Mouse (Mus musculus): ENCODE data around the gene Triobp. TPM values are rescaled to one million over a fixed set of nuclear protein-coding genes. Genes with fewer than 3 reads are reported as not detected.

Triobp gene
- total and polyA plus RNA-seq, 3 experiments = 22.0 to 30.9 (median 24.4) TPM

DNA sequence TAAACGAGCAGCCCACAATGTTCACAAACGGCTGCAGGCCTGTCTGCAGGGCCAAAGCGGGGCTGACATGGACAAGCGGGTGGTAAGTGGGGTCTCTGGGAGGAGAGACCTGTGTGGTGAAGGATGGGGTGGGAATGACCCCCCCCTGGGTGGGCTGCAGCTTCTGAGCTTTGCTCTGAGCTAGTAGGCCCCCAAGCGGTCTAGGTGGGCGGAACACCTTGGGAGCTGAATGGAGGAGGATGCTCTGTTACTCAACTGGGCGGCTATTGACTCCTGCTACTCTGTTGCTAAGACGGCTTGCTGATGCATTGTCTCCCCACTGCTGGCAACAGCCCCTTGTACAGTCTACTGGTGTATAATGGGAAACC lies 46.1 kb upstream of the Triobp start:
- H3K36me3 ChIP-seq (ENCODE audit: control insufficient read depth, insufficient read depth, low read length) = no peaks in the 10 kb centered on the region
- TF ChIP-seq POLR2A (IDR thresholded peaks at IDR 0.05; ENCODE audit: insufficient read depth, low read depth, low read length) = no peak
- no peak for TF ChIP-seq CTCF (IDR thresholded peaks at IDR 0.05)
- no peak for TF ChIP-seq EP300 (IDR thresholded peaks at IDR 0.05; ENCODE audit: insufficient read depth, low read depth, low read length)
- no peak for DNase-seq
- intact Hi-C loops (cut with DNase I) = no loop called here
- no peak overlapping the region for H3K27ac ChIP-seq
- peaks cover 4% of the 10 kb centered on the region for H3K4me1 ChIP-seq (ENCODE audit: control insufficient read depth, insufficient read depth, low read length)
- H3K4me3 ChIP-seq = no peak overlapping the region
- H3K79me2 ChIP-seq (replicated peaks; ENCODE audit: control insufficient read depth, insufficient read depth, low read length) = no peaks in the 10 kb centered on the region
- no peaks in the 10 kb centered on the region for H3K27me3 ChIP-seq (ENCODE audit: control insufficient read depth, insufficient read depth, low read length)
- WGBS = 83% methylated on average over 8 of the region's 8 CpGs
- no peak overlapping the region for H3K9ac ChIP-seq (ENCODE audit: low read depth, low read length)

- peak; percentile 78 to 80 for DNase-seq
- peak; percentile 57; the same call in 1 of the 2 replicates for TF ChIP-seq EP300 (IDR thresholded peaks at IDR 0.05; ENCODE audit: insufficient read depth, low read depth, low read length)
- TF ChIP-seq POLR2A (IDR thresholded peaks at IDR 0.05; ENCODE audit: insufficient read depth, low read depth, low read length) = no peak
- TF ChIP-seq CTCF (IDR thresholded peaks at IDR 0.05) = peak; percentile 97
- no peak overlapping the region; the same call in 1 of the 2 replicates for H3K27ac ChIP-seq
- peaks cover 4% of the 10 kb centered on the region for H3K4me1 ChIP-seq (ENCODE audit: control insufficient read depth, insufficient read depth, low read length)
- WGBS = 5% methylated on average over 2 of the region's 2 CpGs
- intact Hi-C loops (cut with DNase I) = no loop called here
- no peaks in the 10 kb centered on the region for H3K79me2 ChIP-seq (replicated peaks; ENCODE audit: control insufficient read depth, insufficient read depth, low read length)
- no peaks in the 10 kb centered on the region for H3K36me3 ChIP-seq (ENCODE audit: control insufficient read depth, insufficient read depth, low read length)
- peak overlapping the region; percentile 45 for H3K9ac ChIP-seq (ENCODE audit: low read depth, low read length)
- H3K4me3 ChIP-seq = no peak overlapping the region
- no peaks in the 10 kb centered on the region for H3K27me3 ChIP-seq (ENCODE audit: control insufficient read depth, insufficient read depth, low read length)
Measured at GRCm38 (mm10) chr15:78903243-78903642, 44.3 kb upstream of the Triobp start.

GRCm38 (mm10) chr15:78908399-78908798 lies 39.1 kb upstream of the Triobp start:
- H3K9ac ChIP-seq (ENCODE audit: low read depth, low read length) = no peak overlapping the region
- H3K4me1 ChIP-seq (ENCODE audit: control insufficient read depth, insufficient read depth, low read length) = peaks cover 2% of the 10 kb centered on the region
- H3K4me3 ChIP-seq = no peak overlapping the region
- H3K27ac ChIP-seq = no peak overlapping the region
- no peaks in the 10 kb centered on the region for H3K79me2 ChIP-seq (replicated peaks; ENCODE audit: control insufficient read depth, insufficient read depth, low read length)
- H3K27me3 ChIP-seq (ENCODE audit: control insufficient read depth, insufficient read depth, low read length) = no peaks in the 10 kb centered on the region
- H3K36me3 ChIP-seq (ENCODE audit: control insufficient read depth, insufficient read depth, low read length) = no peaks in the 10 kb centered on the region
- no peak for TF ChIP-seq EP300 (IDR thresholded peaks at IDR 0.05; ENCODE audit: insufficient read depth, low read depth, low read length)
- no peak for DNase-seq
- WGBS = 88% methylated on average over 7 of the region's 7 CpGs
- intact Hi-C loops (cut with DNase I) = no loop called here

GRCm38 (mm10) chr15:78908982-78909381 lies 38.5 kb upstream of the Triobp start:
- no peak overlapping the region for H3K9ac ChIP-seq (ENCODE audit: low read depth, low read length)
- H3K36me3 ChIP-seq (ENCODE audit: control insufficient read depth, insufficient read depth, low read length) = no peaks in the 10 kb centered on the region
- no peak overlapping the region for H3K4me3 ChIP-seq
- no peaks in the 10 kb centered on the region for H3K79me2 ChIP-seq (replicated peaks; ENCODE audit: control insufficient read depth, insufficient read depth, low read length)
- H3K27me3 ChIP-seq (ENCODE audit: control insufficient read depth, insufficient read depth, low read length) = no peaks in the 10 kb centered on the region
- H3K4me1 ChIP-seq (ENCODE audit: control insufficient read depth, insufficient read depth, low read length) = peaks cover 2% of the 10 kb centered on the region; the same call in 1 of the 2 replicates
- intact Hi-C loops (cut with DNase I) = no loop called here
- no peak for DNase-seq
- H3K27ac ChIP-seq = no peak overlapping the region
- WGBS = 57% methylated on average over 8 of the region's 8 CpGs
- TF ChIP-seq CTCF (IDR thresholded peaks at IDR 0.05) (no peak), POLR2A (IDR thresholded peaks at IDR 0.05; ENCODE audit: insufficient read depth, low read depth, low read length) (no peak), EP300 (IDR thresholded peaks at IDR 0.05; ENCODE audit: insufficient read depth, low read depth, low read length) (no peak)

GRCm38 (mm10) chr15:78912040-78912439 lies 35.5 kb upstream of the Triobp start:
- Histone ChIP-seq H3K27ac (no peak overlapping the region), H3K9ac (ENCODE audit: low read depth, low read length) (no peak overlapping the region), H3K36me3 (ENCODE audit: control insufficient read depth, insufficient read depth, low read length) (no peaks in the 10 kb centered on the region), H3K27me3 (ENCODE audit: control insufficient read depth, insufficient read depth, low read length) (peaks cover 2% of the 10 kb centered on the region; the same call in 1 of the 2 replicates), H3K4me1 (ENCODE audit: control insufficient read depth, insufficient read depth, low read length) (peaks cover 2% of the 10 kb centered on the region), H3K4me3 (no peak overlapping the region), H3K79me2 (replicated peaks; ENCODE audit: control insufficient read depth, insufficient read depth, low read length) (no peaks in the 10 kb centered on the region)
- DNase-seq = no peak
- TF ChIP-seq POLR2A (IDR thresholded peaks at IDR 0.05; ENCODE audit: insufficient read depth, low read depth, low read length) (no peak), CTCF (IDR thresholded peaks at IDR 0.05) (peak; percentile 38)
- WGBS = 57% methylated on average over 9 of the region's 9 CpGs
- intact Hi-C loops (cut with DNase I) = loop anchor here (5.0 kb wide), 1 partner anchor 115 kb away; the partner anchor contains the start of gene H1f0

GRCm38 (mm10) chr15:78913632-78914090 lies 33.9 kb upstream of the Triobp start, which contains the start of gene Pdxp:
TSS of gene Pdxp (plus strand) at chr15:78913919.
- H3K36me3 ChIP-seq (ENCODE audit: control insufficient read depth, insufficient read depth, low read length) = no peaks in the 10 kb centered on the region
- intact Hi-C loops (cut with DNase I) = loop anchor here (2.0 to 5.0 kb wide), 2 partner anchors 49 to 114 kb away; partner anchors contain the start of gene H1f0
- no peaks in the 10 kb centered on the region for H3K79me2 ChIP-seq (replicated peaks; ENCODE audit: control insufficient read depth, insufficient read depth, low read length)
- H3K4me1 ChIP-seq (ENCODE audit: control insufficient read depth, insufficient read depth, low read length) = peaks cover 2% of the 10 kb centered on the region
- peak within 1 kb of the TSS; percentile 55 for H3K4me3 ChIP-seq
- peak; percentile 89 to 94 for DNase-seq
- TF ChIP-seq POLR2A (IDR thresholded peaks at IDR 0.05; ENCODE audit: insufficient read depth, low read depth, low read length) (no peak), CTCF (IDR thresholded peaks at IDR 0.05) (no peak), EP300 (IDR thresholded peaks at IDR 0.05; ENCODE audit: insufficient read depth, low read depth, low read length) (no peak)
- peaks cover 2% of the 10 kb centered on the region; the same call in 1 of the 2 replicates for H3K27me3 ChIP-seq (ENCODE audit: control insufficient read depth, insufficient read depth, low read length)
- under 1% methylated on average over 50 of the region's 51 CpGs for WGBS
- H3K9ac ChIP-seq (ENCODE audit: low read depth, low read length) = peak within 1 kb of the TSS; percentile 65
- no peak within 1 kb of the TSS for H3K27ac ChIP-seq
